Mouse (Mus musculus): ENCODE data around the gene Elmsan1. TPM values are rescaled to one million over a fixed set of nuclear protein-coding genes. Genes with fewer than 3 reads are reported as not detected.
"Not testable (repeated sequence)": the region's sequence is repeated elsewhere in the genome, so short reads cannot be mapped to it uniquely, and the experiment has no call there.

Gene Elmsan1
- total RNA-seq, 2 experiments from 2014 or later: 15.6 to 15.9 TPM

DNA sequence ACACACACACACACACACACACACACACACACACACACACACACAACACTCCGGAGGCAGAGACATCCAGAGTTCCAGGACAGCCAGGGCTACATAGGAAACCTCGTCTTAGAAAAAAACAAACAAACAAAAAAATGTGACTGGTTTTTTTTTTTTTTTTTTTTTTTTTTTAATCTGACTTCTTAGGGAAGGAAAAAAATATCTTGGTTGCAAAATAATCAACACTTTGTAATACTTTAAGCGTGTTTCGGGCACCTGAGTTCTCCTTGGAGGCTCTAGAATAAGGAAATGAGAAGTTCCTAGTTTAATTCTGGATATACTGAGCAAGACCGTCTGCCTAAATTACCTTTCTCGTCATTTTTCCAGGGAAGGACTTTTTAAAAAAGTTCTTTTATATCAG, 105.0 kb downstream of the Elmsan1 start:
- DNase-seq: no peak
- intact Hi-C loops (cut with DNase I): no loop called here

DNA sequence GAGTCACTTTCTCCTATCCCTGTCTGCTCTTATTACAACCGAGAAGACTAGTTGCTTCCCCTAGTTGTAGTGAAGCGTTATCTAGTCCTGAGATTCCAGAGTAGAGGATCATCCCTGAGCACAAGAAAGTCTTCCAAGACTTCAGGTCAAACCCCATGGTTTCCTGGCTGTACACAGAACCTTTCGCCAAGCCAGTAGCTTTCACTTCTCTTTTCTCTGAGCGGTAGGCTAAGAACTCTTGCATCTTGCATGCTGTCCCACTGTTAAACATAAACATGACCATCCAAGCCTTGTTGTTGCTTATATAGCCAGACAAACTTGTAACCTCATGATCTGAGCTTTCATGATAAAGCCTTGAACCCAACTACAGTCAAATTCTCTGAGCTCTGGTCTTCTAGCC, 107.9 kb downstream of the Elmsan1 start:
- intact Hi-C loops (cut with DNase I): no loop called here
- no peak for DNase-seq

DNA sequence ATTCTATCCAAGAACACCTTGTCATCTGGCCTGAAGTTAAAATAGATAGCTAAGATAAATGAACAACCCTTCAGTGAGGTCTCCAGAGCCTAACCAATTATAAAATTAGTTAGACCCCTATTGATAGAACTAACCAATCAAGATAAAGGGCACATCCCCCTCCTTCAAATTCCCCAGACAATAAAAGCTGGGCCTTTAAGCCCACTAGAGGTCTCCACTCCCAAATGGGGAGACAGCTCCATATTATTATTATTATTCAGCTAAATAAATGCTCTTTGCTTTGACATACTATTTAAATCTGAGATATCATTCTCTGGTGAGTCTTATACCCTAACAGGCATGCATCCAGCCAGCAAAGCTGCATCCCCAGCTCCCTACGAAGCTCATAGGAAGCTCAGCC, 108.8 kb downstream of the Elmsan1 start:
- intact Hi-C loops (cut with DNase I): no loop called here
- no peak for DNase-seq

DNA sequence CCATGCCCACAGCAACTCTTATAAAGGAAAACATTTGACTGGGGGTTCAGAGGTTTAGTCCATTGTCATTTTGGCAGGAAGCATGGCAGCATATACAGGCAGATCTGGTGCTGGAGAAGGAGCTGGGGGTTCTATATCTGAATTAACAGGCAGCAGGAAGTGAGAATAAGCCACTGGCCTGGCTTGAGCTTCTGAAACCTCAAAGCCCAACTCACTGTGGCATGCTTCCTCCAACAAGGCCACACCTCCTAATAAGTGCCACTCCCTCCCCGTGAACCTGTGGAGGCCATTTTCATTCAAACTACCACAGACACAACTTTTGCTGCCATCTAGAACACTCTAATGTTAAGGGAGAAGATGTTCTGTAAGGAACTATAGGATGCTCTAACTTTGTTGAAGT, 111.0 kb downstream of the Elmsan1 start:
- intact Hi-C loops (cut with DNase I): no loop called here
- DNase-seq: no peak

DNA sequence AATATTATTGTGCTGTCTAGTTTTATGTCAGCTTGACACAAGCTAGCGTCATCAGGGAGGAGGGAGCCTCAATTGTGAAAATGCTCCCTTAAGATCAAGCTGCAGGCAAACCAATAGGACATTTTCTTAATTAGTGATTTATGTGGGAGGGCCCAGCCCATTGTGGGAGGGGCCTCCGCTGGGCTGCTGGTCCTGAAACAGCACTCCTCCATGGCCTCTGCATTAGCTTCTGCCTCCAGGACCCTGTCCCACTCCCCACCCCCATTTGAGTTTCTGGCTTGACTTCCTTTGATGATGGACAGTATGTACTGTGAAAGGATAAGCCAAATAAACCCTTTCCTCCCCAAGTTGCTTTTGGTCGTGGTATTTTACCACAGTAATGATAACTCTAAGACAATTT, 111.7 kb downstream of the Elmsan1 start:
- intact Hi-C loops (cut with DNase I): no loop called here
- DNase-seq: no peak

DNA sequence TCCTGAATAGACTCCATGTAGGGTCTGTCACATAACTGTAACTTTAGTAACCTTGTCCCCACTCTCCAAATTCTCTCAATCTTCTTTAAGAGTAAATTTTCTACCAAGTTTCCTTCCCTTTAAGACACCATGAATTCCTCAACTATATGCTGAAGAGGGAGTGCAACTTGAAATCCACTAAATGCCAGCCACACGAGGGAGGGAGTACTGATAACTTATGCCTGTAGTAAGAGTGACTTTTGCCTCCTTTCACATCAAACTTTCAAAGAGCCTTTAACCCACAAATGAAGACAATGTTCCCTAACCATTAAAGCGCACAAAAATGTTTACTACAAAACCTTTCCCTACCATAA, 117.2 kb downstream of the Elmsan1 start:
- intact Hi-C loops (cut with DNase I): no loop called here
- no peak for DNase-seq

DNA sequence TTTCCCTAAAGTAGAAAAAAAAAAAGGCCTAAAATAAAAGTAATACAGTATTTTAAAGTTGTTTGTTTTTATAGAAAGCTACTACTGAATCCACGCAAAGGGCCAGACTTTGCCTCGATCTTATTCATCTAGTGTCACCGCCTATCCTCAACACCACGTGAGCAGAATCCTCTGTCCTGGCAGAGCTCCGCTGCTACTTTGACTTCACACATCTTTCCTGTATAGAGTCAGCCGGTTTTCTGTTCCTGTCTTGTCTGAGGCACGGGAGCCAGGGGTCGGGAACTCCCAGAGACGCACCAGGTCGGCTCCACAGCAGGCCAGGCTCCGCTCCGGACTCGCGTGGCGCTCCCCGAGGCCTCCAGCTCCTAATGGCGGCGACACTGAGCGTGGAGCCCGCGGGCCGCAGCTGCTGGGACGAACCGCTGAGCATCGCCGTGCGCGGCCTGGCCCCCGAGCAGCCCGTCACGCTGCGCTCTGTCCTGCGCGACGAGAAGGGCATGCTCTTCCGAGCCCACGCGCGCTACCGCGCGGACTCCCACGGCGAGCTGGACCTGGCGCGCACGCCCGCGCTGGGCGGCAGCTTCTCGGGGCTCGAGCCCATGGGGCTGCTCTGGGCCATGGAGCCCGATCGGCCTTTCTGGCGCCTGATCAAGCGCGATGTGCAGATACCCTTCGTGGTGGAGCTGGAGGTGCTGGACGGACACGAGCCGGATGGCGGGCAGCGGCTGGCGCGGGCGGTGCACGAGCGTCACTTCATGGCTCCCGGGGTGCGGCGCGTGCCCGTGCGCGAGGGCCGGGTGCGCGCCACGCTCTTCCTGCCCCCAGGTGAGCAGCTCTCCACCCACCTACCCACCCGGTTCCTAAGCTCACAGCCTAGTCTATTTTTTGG, 117.8 kb downstream of the Elmsan1 start, which contains the start of gene Acot6:
Gene Acot6, plus strand, starts transcription at position 51 of the 889 bp plus-strand sequence.
- DNase-seq: peak; percentile 43 to 53
- intact Hi-C loops (cut with DNase I): not testable (repeated sequence)

DNA sequence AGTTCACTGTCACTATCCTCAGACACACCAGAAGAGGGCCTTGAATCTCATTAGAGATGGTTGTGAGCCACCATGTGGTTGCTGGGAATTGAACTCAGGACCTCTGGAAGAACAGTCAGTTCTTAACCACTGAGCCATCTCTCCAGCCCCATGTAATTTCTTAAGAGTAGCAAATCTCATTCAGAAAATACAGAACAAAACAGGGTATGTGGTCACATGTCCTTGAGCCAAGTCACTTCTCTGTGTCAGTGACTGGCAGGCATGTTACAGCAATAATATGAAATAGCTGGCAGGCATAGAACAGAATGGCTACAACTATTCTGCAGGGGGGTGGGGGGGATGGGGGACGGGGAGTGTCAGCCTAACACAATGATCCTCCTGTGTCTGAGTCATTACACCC, 118.6 kb downstream of the Elmsan1 start:
- intact Hi-C loops (cut with DNase I): no loop called here

DNA sequence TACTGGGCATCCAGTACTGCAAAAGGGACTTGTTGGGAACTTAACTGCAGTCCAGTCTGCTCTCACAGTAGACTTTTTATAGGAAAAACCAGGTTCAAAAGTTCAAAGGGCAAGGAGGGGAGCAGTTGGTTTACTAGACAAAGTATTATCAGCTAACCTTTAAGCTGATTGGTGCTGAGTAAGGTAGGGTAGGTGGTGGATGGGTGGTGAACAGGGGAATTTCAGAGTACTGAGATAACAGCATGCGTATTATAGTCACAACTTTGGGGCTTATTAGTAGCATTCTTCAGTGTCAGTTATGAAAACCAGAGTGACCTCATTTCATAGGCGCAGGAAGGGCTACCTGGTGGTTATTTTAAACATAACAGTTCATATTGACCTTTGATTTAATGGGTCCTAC, 119.1 kb downstream of the Elmsan1 start:
- intact Hi-C loops (cut with DNase I): no loop called here
- no peak for DNase-seq

More for the DNA sequence above, 118.6 kb downstream of the Elmsan1 start:
- DNase-seq: no peak

Other genes with a start within 250 kb of the Elmsan1 start
- not detected for gene Heatr4, start 234.0 kb downstream of the Elmsan1 start, total RNA-seq (2021)
- 100 to 1,000 TPM; 139 to 166 TPM for gene Acot2, start 231.0 kb downstream of the Elmsan1 start, total RNA-seq (2021)
- 10 to 100 TPM; 75.0 to 91.8 TPM for gene Acot1, start 209.4 kb downstream of the Elmsan1 start, total RNA-seq (2021)
- gene Acot4, start 180.5 kb downstream of the Elmsan1 start, total RNA-seq (2021): 1 to 10 TPM; 1.2 to 1.3 TPM
- under 1 TPM in 1 of 2 experiments, not detected in 1; 0.76 TPM for gene Gm49366, start 179.9 kb downstream of the Elmsan1 start, total RNA-seq (2021)
- gene Acot3, start 166.7 kb downstream of the Elmsan1 start, total RNA-seq (2021): 1 to 10 TPM; 1.9 TPM
- not detected for gene Acot5, start 149.6 kb downstream of the Elmsan1 start, total RNA-seq (2021)
- gene Acot6, start 118.2 kb downstream of the Elmsan1 start, total RNA-seq (2021): 1 to 10 TPM; 1.7 to 3.3 TPM
- gene Dnal1, start 104.5 kb downstream of the Elmsan1 start, total RNA-seq (2021): 1 to 10 TPM; 8.5 to 8.8 TPM
- gene Pnma1, start 70.4 kb downstream of the Elmsan1 start, total RNA-seq (2021): under 1 TPM; 0.11 to 0.22 TPM
- 100 to 1,000 TPM; 210 to 234 TPM for gene Ptgr2, start 66.4 kb upstream of the Elmsan1 start, total RNA-seq (2021)
- 10 to 100 TPM; 23.8 to 25.4 TPM for gene Zfp410, start 98.0 kb upstream of the Elmsan1 start, total RNA-seq (2021)
- gene Coq6, start 142.8 kb upstream of the Elmsan1 start, total RNA-seq (2021): 100 to 1,000 TPM; 105 to 114 TPM
- gene Fam161b, start 143.0 kb upstream of the Elmsan1 start, total RNA-seq (2021): 10 to 100 TPM in 1 of 2 experiments, 1 to 10 TPM in 1; 8.5 to 10.3 TPM
- 10 to 100 TPM; 61.6 to 68.2 TPM for gene Entpd5, start 190.1 kb upstream of the Elmsan1 start, total RNA-seq (2021)
- 1 to 10 TPM; 1.2 TPM for gene Bbof1, start 190.2 kb upstream of the Elmsan1 start, total RNA-seq (2021)
- gene Rnf113a2, start 198.3 kb upstream of the Elmsan1 start, total RNA-seq (2021): 10 to 100 TPM; 11.7 to 12.1 TPM
- gene Aldh6a1, start 232.1 kb upstream of the Elmsan1 start, total RNA-seq (2021): 100 to 1,000 TPM; 208 to 210 TPM
- 10 to 100 TPM; 12.4 to 14.9 TPM for gene Lin52, start 232.5 kb upstream of the Elmsan1 start, total RNA-seq (2021)